Mouse (Mus musculus) midbrain, embryonic 14.5 days (tissue): Measurements from ENCODE around the gene Tyrobp. TPM values are rescaled to one million over a fixed set of nuclear protein-coding genes. Genes with fewer than 3 reads are reported as not detected.

Source experiments
- ATAC-seq: fragments of 200-750 bp; cut with Nextera tagmentation; 2 replicates; pipeline ENCODE4 v1.8.0; 2017; ENCODE audit warnings: moderate number of reproducible peaks, moderate library complexity; ENCODE audit not compliant: low FRiP score, low TSS enrichment
- DNase-seq: peaks from one replicate; pipeline ENCODE4 v3.0.0-alpha.2; 2015
- H3K27ac ChIP-seq: fragments of 300-500 bp; sonication (generic); replicated peaks from 2 replicates; pipeline ENCODE4 v1.5.1; 2014; ENCODE audit warnings: mild to moderate bottlenecking, low read depth, low read length, moderate library complexity
- H3K27me3 ChIP-seq: fragments of 300-500 bp; sonication (generic); 2 replicates; pipeline ENCODE4 v1.6.1; 2014; ENCODE audit warnings: low read length, control low read depth, mixed read lengths; ENCODE audit not compliant: control insufficient read depth, insufficient read depth
- H3K36me3 ChIP-seq: fragments of 300-500 bp; sonication (generic); 2 replicates; pipeline ENCODE4 v1.6.1; 2014; ENCODE audit warnings: low read length, control low read depth; ENCODE audit not compliant: control insufficient read depth, insufficient read depth
- H3K4me1 ChIP-seq: fragments of 300-500 bp; sonication (generic); 2 replicates; pipeline ENCODE4 v1.6.1; 2014; ENCODE audit warnings: mild to moderate bottlenecking, antibody characterized with exemption, low read length, control low read depth; ENCODE audit not compliant: control insufficient read depth, insufficient read depth
- H3K4me2 ChIP-seq: fragments of 300-500 bp; sonication (generic); 2 replicates; pipeline ENCODE4 v1.6.1; 2014; ENCODE audit warnings: mild to moderate bottlenecking, low read length, moderate library complexity
- H3K4me3 ChIP-seq: fragments of 300-500 bp; sonication (generic); replicated peaks from 2 replicates; pipeline ENCODE4 v1.5.1; 2014; ENCODE audit warnings: low read depth, low read length
- H3K9ac ChIP-seq: fragments of 300-500 bp; sonication (generic); replicated peaks from 2 replicates; pipeline ENCODE4 v1.6.1; 2014; ENCODE audit warnings: mild to moderate bottlenecking, low read length, moderate library complexity
- H3K9me3 ChIP-seq: fragments of 300-500 bp; sonication (generic); 2 replicates; pipeline ENCODE4 v1.6.1; 2016; ENCODE audit warnings: low read length, control low read depth, mixed read lengths; ENCODE audit not compliant: control insufficient read depth
- WGBS: fragments of 180-500 bp; shearing (Covaris S2); extraction: QIAGEN DNeasy Blood & Tissue Kit; methylation state at CpG from one replicate; pipeline ENCODE4 v1.1.7; 2014; 5-methylcytosine and 5-hydroxymethylcytosine counted together
- polyA plus RNA-seq: library from polyadenylated mRNA; unstranded; fragments of >200 nt; fragmentation: Nextera tagmentation; extraction: Ambion mirVana; gene quantifications from 2 replicates; pipeline ENCODE4 v1.2.1, GENCODE M21; 2014

The Tyrobp gene
- polyA plus RNA-seq, 1 experiment from 2014 or later: 29.7 TPM

GRCm38 (mm10) chr7:30463568-30463967, 50.0 kb downstream of the Tyrobp start:
- DNase-seq (no peak), ATAC-seq (no peak)
- H3K4me3 ChIP-seq: no peak overlapping the region
- H3K27me3 ChIP-seq: peaks cover 76% of the 10 kb centered on the region
- WGBS: 17% methylated on average over 7 of the region's 7 CpGs
- H3K36me3 ChIP-seq: no peaks in the 10 kb centered on the region
- H3K9ac ChIP-seq: no peak overlapping the region
- no peak overlapping the region for H3K27ac ChIP-seq
- H3K4me2 ChIP-seq: no peak overlapping the region
- 0 out of 2 replicates have a peak, but pooled peaks cover 1% of the 10 kb centered on the region for H3K4me1 ChIP-seq
- no peaks in the 10 kb centered on the region for H3K9me3 ChIP-seq

- Histone ChIP-seq H3K36me3 (no peaks in the 10 kb centered on the region), H3K27ac (no peak overlapping the region), H3K4me3 (no peak overlapping the region), H3K4me1 (no peaks in the 10 kb centered on the region), H3K27me3 (peaks cover 78% of the 10 kb centered on the region), H3K9me3 (no peaks in the 10 kb centered on the region), H3K9ac (no peak overlapping the region), H3K4me2 (no peak overlapping the region)
- 7% methylated on average over 4 of the region's 4 CpGs for WGBS
- no peak for ATAC-seq
- DNase-seq: no peak
Observed at GRCm38 (mm10) chr7:30463996-30464395, 50.4 kb downstream of the Tyrobp start.

- Histone ChIP-seq H3K9me3 (no peaks in the 10 kb centered on the region), H3K4me3 (no peak overlapping the region), H3K27me3 (peaks cover 71% of the 10 kb centered on the region), H3K36me3 (no peaks in the 10 kb centered on the region), H3K27ac (no peak overlapping the region), H3K9ac (no peak overlapping the region), H3K4me2 (no peak overlapping the region), H3K4me1 (no peaks in the 10 kb centered on the region)
- WGBS: 12% methylated on average over 6 of the region's 6 CpGs
- no peak for ATAC-seq
- DNase-seq: no peak
Observed at GRCm38 (mm10) chr7:30464816-30465300, 51.3 kb downstream of the Tyrobp start.

Other genes with a start within 250 kb of the Tyrobp start
- gene Zfp146, start 244.0 kb upstream of the Tyrobp start, polyA plus RNA-seq: 18.5 and 19.7 TPM in 2 replicates
- gene Cox7a1, start 229.6 kb upstream of the Tyrobp start, polyA plus RNA-seq: 5.5 TPM in 2 replicates
- 53.0 and 70.5 TPM in 2 replicates for gene Capns1, start 214.9 kb upstream of the Tyrobp start, polyA plus RNA-seq
- 176 and 240 TPM in 2 replicates for gene Polr2i, start 181.8 kb upstream of the Tyrobp start, polyA plus RNA-seq
- gene Tbcb, start 181.5 kb upstream of the Tyrobp start, polyA plus RNA-seq: 337 and 360 TPM in 2 replicates
- not detected in 2 replicates for gene Ovol3, start 178.0 kb upstream of the Tyrobp start, polyA plus RNA-seq
- 0.58 and 0.61 TPM in 2 replicates for gene Thap8, start 133.7 kb upstream of the Tyrobp start, polyA plus RNA-seq
- gene Wdr62, start 133.3 kb upstream of the Tyrobp start, polyA plus RNA-seq: 2.5 and 5.0 TPM in 2 replicates
- gene Clip3, start 122.0 kb upstream of the Tyrobp start, polyA plus RNA-seq: 121 and 131 TPM in 2 replicates
- 107 and 145 TPM in 2 replicates for gene Alkbh6, start 105.0 kb upstream of the Tyrobp start, polyA plus RNA-seq
- 9.3 and 10.2 TPM in 2 replicates for gene Syne4, start 99.0 kb upstream of the Tyrobp start, polyA plus RNA-seq
- gene E130208F15Rik, start 92.0 kb upstream of the Tyrobp start, polyA plus RNA-seq: not detected in 2 replicates
- gene Sdhaf1, start 89.9 kb upstream of the Tyrobp start, polyA plus RNA-seq: 19.8 and 20.4 TPM in 2 replicates
- 13.9 and 16.3 TPM in 2 replicates for gene Lrfn3, start 51.0 kb upstream of the Tyrobp start, polyA plus RNA-seq
- 0.58 TPM in 1 of 2 replicates, not detected in the other for gene Hcst, start 6.1 kb downstream of the Tyrobp start, polyA plus RNA-seq
- 1.4 and 2.3 TPM in 2 replicates for gene Nfkbid, start 8.0 kb downstream of the Tyrobp start, polyA plus RNA-seq
- gene Aplp1, start 31.8 kb downstream of the Tyrobp start, polyA plus RNA-seq: 662 and 710 TPM in 2 replicates
- 5.0 and 5.7 TPM in 2 replicates for gene Kirrel2, start 43.9 kb downstream of the Tyrobp start, polyA plus RNA-seq
- 0.74 and 1.4 TPM in 2 replicates for gene Nphs1, start 44.6 kb downstream of the Tyrobp start, polyA plus RNA-seq
- not detected in 2 replicates for gene Prodh2, start 79.9 kb downstream of the Tyrobp start, polyA plus RNA-seq
- 101 and 129 TPM in 2 replicates for gene Arhgap33, start 121.3 kb downstream of the Tyrobp start, polyA plus RNA-seq
- gene Hspb6, start 138.4 kb downstream of the Tyrobp start, polyA plus RNA-seq: 6.3 and 7.4 TPM in 2 replicates
- 7.4 and 10.9 TPM in 2 replicates for gene Proser3, start 138.5 kb downstream of the Tyrobp start, polyA plus RNA-seq
- gene Lin37, start 146.1 kb downstream of the Tyrobp start, polyA plus RNA-seq: 49.9 and 59.1 TPM in 2 replicates
- gene U2af1l4, start 149.5 kb downstream of the Tyrobp start, polyA plus RNA-seq: 103 and 104 TPM in 2 replicates
- 8.2 and 11.8 TPM in 2 replicates for gene Gm49396, start 149.6 kb downstream of the Tyrobp start, polyA plus RNA-seq
- 99.1 and 135 TPM in 2 replicates for gene Psenen, start 149.9 kb downstream of the Tyrobp start, polyA plus RNA-seq
- 2.8 and 5.8 TPM in 2 replicates for gene Igflr1, start 151.7 kb downstream of the Tyrobp start, polyA plus RNA-seq
- gene Kmt2b, start 175.0 kb downstream of the Tyrobp start, polyA plus RNA-seq: 13.1 and 15.4 TPM in 2 replicates
- 0.34 and 0.47 TPM in 2 replicates for gene Zbtb32, start 185.1 kb downstream of the Tyrobp start, polyA plus RNA-seq
- gene Upk1a, start 199.1 kb downstream of the Tyrobp start, polyA plus RNA-seq: 0.15 and 0.20 TPM in 2 replicates
- 999 and 1,303 TPM in 2 replicates for gene Cox6b1, start 212.4 kb downstream of the Tyrobp start, polyA plus RNA-seq
- not detected in 2 replicates for gene Etv2, start 222.1 kb downstream of the Tyrobp start, polyA plus RNA-seq
- gene Rbm42, start 236.6 kb downstream of the Tyrobp start, polyA plus RNA-seq: 126 and 144 TPM in 2 replicates